ENCODE assay signal across 19 mouse cellular contexts in genomic region chr11:61236015-61236414, GRCm38 (mm10). TPM values are rescaled to one million over a fixed set of nuclear protein-coding genes. Genes with fewer than 3 reads are reported as not detected.
"Had no signal": no experiment of that assay in that cellular context is flagged by ENCODE, and none has a peak within 500 bp of the region (broad histone marks: within the 10 kb centered on the region; RNA-seq: fewer than 3 reads in every experiment).

No protein-coding gene starts in this region.

- H3K4me3 ChIP-seq: hindbrain, embryonic 15.5 days; kidney, embryonic 15.5 days; limb, embryonic 15.5 days; lung, embryonic 15.5 days; midbrain, embryonic 10.5 days; myocyte; neural tube, embryonic 15.5 days had no signal

- H3K9ac ChIP-seq: hindbrain, embryonic 15.5 days; kidney, embryonic 15.5 days; limb, embryonic 15.5 days; lung, embryonic 15.5 days; neural tube, embryonic 15.5 days had no signal

- H3K4me1 ChIP-seq: lung, embryonic 15.5 days had no signal

- H3K9me3 ChIP-seq: hindbrain, embryonic 15.5 days; kidney, embryonic 15.5 days; limb, embryonic 15.5 days; lung, embryonic 15.5 days; midbrain, embryonic 10.5 days; neural tube, embryonic 15.5 days had no signal

- H3K27ac ChIP-seq: hindbrain, embryonic 15.5 days; kidney, embryonic 15.5 days; limb, embryonic 15.5 days; lung, embryonic 15.5 days; midbrain, embryonic 10.5 days; neural tube, embryonic 15.5 days had no signal

- H3K27me3 ChIP-seq: hindbrain, embryonic 15.5 days; limb, embryonic 15.5 days; neural tube, embryonic 15.5 days had no signal

- DNase-seq: kidney, adult 2 months; kidney, postnatal 14 days; layer of hippocampus, adult 9-11 months; layer of hippocampus, postnatal 36 days; lung, postnatal 4 days; midbrain, embryonic 14.5 days; right cerebral cortex, adult 18-20 months; spleen, adult 18-20 months; thymus, adult 18-20 months; thymus, postnatal 36 days had no signal

- H3K36me3 ChIP-seq: hindbrain, embryonic 15.5 days; kidney, embryonic 15.5 days; limb, embryonic 15.5 days; lung, embryonic 15.5 days; midbrain, embryonic 10.5 days; neural tube, embryonic 15.5 days had no signal

- H3K4me2 ChIP-seq: hindbrain, embryonic 15.5 days; kidney, embryonic 15.5 days; limb, embryonic 15.5 days; lung, embryonic 15.5 days; neural tube, embryonic 15.5 days had no signal

RNA-seq across cellular contexts. Expression of gene Aldh3a1, which starts 28.7 kb away (rescaled TPM):
- total RNA-seq: megakaryocyte, adult 5-6 weeks had no signal
- polyA plus RNA-seq: midbrain, embryonic 10.5 days; neural tube, embryonic 11.5 days had no signal
